Mouse (Mus musculus): Measurements from ENCODE around the gene Epb41l2.

Gene Epb41l2

DNA sequence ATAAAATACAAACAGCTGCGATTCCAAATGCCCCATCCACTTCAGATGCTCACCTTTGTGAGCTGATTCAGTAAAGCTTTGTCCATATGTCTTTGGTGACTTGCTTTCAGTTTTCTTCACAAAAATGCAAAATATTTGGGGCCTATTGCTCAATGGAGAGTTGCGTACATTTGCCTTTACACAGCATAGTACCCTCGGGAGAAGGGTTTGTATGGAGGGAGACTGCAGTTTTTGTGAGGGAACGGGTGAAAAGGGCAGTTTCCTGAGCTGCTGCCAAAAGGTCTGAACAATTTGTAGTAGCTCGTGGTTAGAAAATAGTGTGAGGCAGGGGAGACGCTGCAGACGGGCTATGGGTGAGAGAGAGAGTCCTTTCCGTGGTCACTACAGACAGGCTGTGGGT lies 40.5 kb downstream of the Epb41l2 start:
- DNase-seq (ENCODE audit: low spot score in 2 of 2): no peak

- DNase-seq (ENCODE audit: low spot score in 2 of 2): no peak
Observed at GRCm38 (mm10) chr10:25400646-25401045, 41.0 kb downstream of the Epb41l2 start.

DNA sequence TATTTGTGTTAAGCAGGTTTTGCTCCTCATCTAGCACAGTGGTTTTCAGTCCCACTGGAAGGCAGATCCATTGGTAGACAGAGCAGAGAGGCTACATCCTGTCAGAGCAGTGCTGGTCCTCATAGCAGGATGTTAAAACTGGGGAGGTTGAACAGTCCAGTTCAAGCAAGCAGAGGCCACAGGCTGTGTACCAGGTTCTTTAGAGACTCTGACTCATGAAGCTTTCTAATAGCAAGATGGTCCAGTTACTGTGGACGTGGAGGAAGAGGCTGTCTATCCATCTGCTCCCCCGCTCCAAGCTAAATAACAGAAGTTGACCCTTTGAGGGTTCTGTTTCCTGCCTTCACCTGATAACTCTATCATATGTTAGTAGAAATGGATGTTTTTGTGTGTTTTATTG lies 41.8 kb downstream of the Epb41l2 start:
- DNase-seq (ENCODE audit: low spot score in 2 of 2): no peak

GRCm38 (mm10) chr10:25402886-25403285 lies 43.3 kb downstream of the Epb41l2 start:
- no peak for DNase-seq (ENCODE audit: low spot score in 2 of 2)

DNA sequence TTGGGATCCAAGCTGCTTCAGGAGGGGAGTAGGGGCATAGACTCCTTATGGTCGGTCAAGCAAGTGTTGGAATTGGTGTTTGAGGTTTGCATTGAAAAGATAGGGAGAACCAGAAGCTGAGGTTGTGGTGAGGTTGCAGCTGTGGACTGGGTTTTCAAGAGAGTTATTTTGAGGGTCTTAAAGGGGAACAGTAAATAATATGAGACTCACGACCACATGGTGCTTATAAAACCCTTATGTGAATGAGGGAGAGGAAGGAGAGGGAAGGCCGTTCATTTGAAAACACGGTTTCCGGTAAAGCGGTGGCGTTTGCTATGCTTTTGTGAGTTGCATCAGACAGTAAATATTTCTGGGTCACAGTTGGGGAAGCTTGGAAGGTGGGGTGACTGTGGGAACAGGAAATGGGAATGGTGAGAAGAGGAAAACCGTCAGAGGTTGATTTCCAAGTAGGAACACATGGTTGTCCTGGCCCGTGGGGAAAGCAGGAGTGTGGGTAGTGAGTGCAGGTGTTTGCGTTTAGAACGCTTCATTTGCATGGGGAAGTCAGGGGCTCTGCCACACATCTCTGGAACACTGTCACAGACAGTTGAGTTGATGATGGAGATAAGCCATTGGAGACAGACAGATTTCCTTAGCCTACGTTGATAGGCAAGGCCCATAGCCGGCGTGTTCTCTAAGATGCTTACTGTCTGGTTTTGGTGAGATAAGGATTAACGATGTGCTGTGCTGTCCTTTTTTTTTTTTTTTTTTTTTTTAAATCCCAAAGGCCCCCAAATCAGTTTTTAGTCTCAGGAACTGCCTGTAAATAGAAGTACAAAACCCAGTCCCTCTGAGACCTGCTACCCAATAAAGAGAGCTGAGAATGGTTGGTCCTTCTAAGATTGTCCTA lies 44.5 kb downstream of the Epb41l2 start:
- DNase-seq (ENCODE audit: low spot score in 2 of 2): no peak

DNA sequence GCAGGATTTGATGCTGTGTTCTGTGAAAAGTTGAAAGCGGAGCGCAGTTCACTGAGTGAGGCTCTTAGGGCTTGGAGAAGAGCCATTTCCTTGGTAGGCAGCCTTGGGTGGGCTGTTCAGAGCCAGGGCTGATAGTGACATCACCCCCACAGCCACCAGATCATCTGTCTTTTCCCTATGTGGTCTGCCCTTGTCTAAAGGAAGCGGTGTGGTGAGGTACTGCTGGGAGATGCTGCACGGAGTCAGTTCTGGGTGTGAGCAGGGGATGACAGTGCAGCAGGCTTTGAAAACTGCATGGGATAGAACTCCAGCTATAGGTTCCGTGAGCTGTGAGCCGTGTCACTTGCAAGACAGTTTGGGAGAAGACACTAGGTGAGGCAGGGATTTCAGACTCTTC lies 45.1 kb downstream of the Epb41l2 start:
- no peak for DNase-seq (ENCODE audit: low spot score in 2 of 2)

DNA sequence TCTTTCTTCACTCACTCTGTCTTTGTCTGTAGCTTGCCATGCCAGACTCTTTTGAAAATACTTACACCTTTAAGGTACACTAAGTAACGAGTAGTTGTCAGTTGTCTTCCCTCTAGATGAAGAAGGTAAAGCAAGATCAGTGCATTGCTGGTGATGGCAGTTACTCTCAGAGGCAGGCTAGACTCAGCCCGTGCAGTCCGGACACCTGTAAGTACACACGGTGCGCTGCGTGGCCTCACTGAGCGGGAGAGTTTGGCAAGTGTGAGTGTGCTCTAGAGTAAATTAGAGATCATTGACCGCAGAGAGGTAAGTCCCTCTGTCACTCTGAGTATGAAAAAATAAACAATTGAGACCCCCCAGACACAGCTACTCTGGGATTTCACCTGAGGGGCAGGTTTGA lies 46.0 kb downstream of the Epb41l2 start:
- no peak for DNase-seq (ENCODE audit: low spot score in 2 of 2)

- DNase-seq (ENCODE audit: low spot score in 2 of 2): no peak
Observed at GRCm38 (mm10) chr10:25406695-25407094, 47.1 kb downstream of the Epb41l2 start.

GRCm38 (mm10) chr10:25408136-25408650 lies 48.6 kb downstream of the Epb41l2 start:
- DNase-seq (ENCODE audit: low spot score in 2 of 2): no peak

- DNase-seq (ENCODE audit: low spot score in 2 of 2): no peak
Observed at GRCm38 (mm10) chr10:25411836-25412373, 52.3 kb downstream of the Epb41l2 start.

- DNase-seq (ENCODE audit: low spot score in 2 of 2): no peak
Observed at GRCm38 (mm10) chr10:25415188-25415717, 55.7 kb downstream of the Epb41l2 start.

DNA sequence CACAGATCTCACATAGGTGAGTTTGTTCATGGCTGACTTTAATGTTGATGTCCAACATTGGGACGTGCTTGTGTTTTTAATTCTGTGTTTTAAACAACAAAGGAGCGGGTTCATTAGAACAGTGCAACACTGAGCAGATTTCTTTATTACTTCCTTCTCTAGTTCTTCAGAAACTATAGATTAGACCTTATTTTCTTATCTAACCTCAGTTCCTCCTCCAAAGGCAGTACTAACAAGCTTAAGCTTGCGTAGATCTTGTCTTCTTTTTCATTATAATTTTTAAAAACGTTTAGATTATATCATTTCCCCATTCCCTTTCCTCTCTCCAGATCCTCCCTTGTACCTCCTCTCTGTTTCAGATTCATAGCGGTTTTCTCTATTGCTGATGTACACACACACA lies 57.1 kb downstream of the Epb41l2 start:
- DNase-seq (ENCODE audit: low spot score in 2 of 2): no peak

DNA sequence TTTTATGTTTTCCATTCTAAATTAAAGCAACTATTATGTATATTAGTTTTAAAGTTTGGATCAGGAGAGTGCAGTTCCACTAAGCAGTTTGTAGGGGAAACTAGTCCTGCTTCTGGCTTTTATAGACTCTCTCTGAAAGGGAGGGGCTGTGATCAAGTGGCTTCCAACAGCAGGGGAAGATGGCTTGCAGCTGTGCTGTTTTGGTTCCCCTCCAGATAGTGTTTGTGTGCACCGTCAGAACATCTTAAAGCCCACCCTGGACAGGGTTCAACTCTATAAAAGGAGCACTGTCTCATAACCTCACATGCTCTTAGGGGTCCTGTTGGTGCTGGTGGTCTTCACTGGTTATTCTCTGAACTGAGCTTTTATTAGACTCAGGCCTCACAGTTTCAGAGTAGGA lies 66.5 kb downstream of the Epb41l2 start:
- DNase-seq (ENCODE audit: low spot score in 2 of 2): no peak

GRCm38 (mm10) chr10:25426814-25427213 lies 67.2 kb downstream of the Epb41l2 start:
- no peak for DNase-seq (ENCODE audit: low spot score in 2 of 2)

- DNase-seq (ENCODE audit: low spot score in 2 of 2): peak in 1 of 2 experiments; percentile 47
Observed at GRCm38 (mm10) chr10:25427523-25427922, 67.9 kb downstream of the Epb41l2 start.

GRCm38 (mm10) chr10:25428658-25429057 lies 69.1 kb downstream of the Epb41l2 start:
- DNase-seq (ENCODE audit: low spot score in 2 of 2): no peak

- no peak for DNase-seq (ENCODE audit: low spot score in 2 of 2)
Observed at GRCm38 (mm10) chr10:25429346-25429745, 69.7 kb downstream of the Epb41l2 start.

GRCm38 (mm10) chr10:25430862-25431261 lies 71.3 kb downstream of the Epb41l2 start:
- DNase-seq (ENCODE audit: low spot score in 2 of 2): no peak

- peak in 1 of 2 experiments; percentile 68 for DNase-seq (ENCODE audit: low spot score in 2 of 2)
Observed at GRCm38 (mm10) chr10:25432351-25432750, 72.8 kb downstream of the Epb41l2 start.

- no peak for DNase-seq (ENCODE audit: low spot score in 2 of 2)
Observed at GRCm38 (mm10) chr10:25432938-25433337, 73.3 kb downstream of the Epb41l2 start.

DNA sequence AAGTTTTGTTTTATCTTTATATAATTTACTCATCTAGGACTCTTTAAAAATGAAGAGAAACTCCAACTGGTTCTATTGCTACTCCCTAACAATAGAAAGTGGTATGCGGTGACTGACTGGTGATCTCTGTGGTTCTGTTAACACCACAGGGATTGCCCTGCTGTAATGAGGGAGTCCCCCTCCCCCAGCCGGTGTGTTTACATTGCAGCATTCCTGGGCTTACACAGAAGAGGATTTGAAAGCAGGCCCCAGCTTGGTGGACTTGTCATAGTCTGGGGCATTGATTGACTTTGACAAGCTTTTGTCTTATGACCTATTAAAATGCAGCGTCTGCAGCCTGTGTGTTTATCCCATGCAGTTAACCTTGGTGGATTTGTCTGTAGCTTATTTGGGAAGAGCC lies 73.9 kb downstream of the Epb41l2 start:
- DNase-seq (ENCODE audit: low spot score in 2 of 2): no peak

DNA sequence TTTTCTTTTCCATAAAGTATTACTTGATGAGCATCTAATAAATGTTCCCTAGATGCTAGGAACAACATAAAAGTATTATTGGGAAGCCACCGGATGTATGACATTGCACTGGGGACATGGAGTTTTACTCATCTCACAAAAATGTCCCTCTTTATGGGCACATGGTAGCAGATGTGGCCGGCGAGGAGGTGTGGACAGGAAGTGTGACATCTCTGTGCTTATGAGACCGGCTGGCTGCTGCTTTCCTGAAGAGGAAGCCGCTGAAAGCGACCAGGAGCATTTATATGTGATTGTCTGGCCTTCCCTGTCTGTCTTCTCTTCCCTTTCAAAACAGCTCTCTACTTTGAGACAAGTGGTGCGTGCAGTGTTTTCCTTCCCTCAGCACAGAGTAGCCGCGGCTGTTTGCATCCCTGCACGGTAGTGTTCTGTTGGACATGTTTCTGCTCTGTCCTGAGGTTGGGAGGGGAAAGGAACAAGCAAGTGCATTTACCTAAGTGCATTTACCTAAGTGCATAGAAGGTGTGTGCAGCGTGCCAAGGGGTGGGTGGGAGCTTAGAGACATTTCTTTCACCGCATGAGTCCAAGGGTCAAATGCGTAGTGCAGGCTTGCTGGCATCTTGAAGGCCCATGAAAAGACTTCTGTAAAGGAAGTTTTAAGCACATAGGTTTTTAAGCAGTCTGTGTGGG lies 74.9 kb downstream of the Epb41l2 start:
- DNase-seq (ENCODE audit: low spot score in 2 of 2): no peak

Data from urinary bladder, postnatal 4 days (tissue).